Mouse (Mus musculus) liver, embryonic 13.5 days (tissue): Measurements from ENCODE around the gene Gm17268. TPM values are rescaled to one million over a fixed set of nuclear protein-coding genes. Genes with fewer than 3 reads are reported as not detected.

ENCODE experiments used
- ATAC-seq: fragments of 200-750 bp; cut with Nextera tagmentation; 2 replicates; pipeline ENCODE4 v1.8.0; 2017; ENCODE audit warnings: low read depth, mild to moderate bottlenecking, moderate number of reproducible peaks, moderate library complexity
- DNase-seq: peaks from one replicate; pipeline ENCODE4 v3.0.0; 2022
- H3K27ac ChIP-seq: fragments of 300-500 bp; sonication (generic); 2 replicates; pipeline ENCODE4 v1.5.1; 2015; ENCODE audit warnings: moderate library complexity, mild to moderate bottlenecking, inconsistent platforms
- H3K27me3 ChIP-seq: fragments of 300-500 bp; sonication (generic); 2 replicates; pipeline ENCODE4 v1.6.1; 2015; ENCODE audit warnings: mild to moderate bottlenecking, inconsistent platforms
- H3K36me3 ChIP-seq: fragments of 300-500 bp; sonication (generic); 2 replicates; pipeline ENCODE4 v1.6.1; 2015; ENCODE audit warnings: mild to moderate bottlenecking, inconsistent platforms
- H3K4me1 ChIP-seq: fragments of 300-500 bp; sonication (generic); replicated peaks from 2 replicates; pipeline ENCODE4 v1.6.1; 2015; ENCODE audit warnings: inconsistent platforms
- H3K4me2 ChIP-seq: fragments of 300-500 bp; sonication (generic); 2 replicates; pipeline ENCODE4 v1.6.1; 2015; ENCODE audit warnings: inconsistent platforms, mild to moderate bottlenecking, moderate library complexity
- H3K4me3 ChIP-seq: fragments of 300-500 bp; sonication (generic); replicated peaks from 2 replicates; pipeline ENCODE4 v1.5.1; 2015; ENCODE audit warnings: mild to moderate bottlenecking, inconsistent platforms
- H3K9ac ChIP-seq: fragments of 300-500 bp; sonication (generic); 2 replicates; pipeline ENCODE4 v1.6.1; 2015; ENCODE audit warnings: mild to moderate bottlenecking, inconsistent platforms
- H3K9me3 ChIP-seq: fragments of 300-500 bp; sonication (generic); replicated peaks from 2 replicates; pipeline ENCODE4 v1.6.1; 2016; ENCODE audit warnings: inconsistent platforms
- WGBS: fragments of 180-500 bp; shearing (Covaris S2); methylation state at CpG from one replicate; pipeline ENCODE4 v1.1.7; 2015; ENCODE audit not compliant: insufficient replicate concordance; 5-methylcytosine and 5-hydroxymethylcytosine counted together
- polyA plus RNA-seq: library from polyadenylated mRNA; unstranded; fragments of >200 nt; fragmentation: Nextera tagmentation; extraction: Ambion mirVana; gene quantifications from 2 replicates; pipeline ENCODE4 v1.2.1, GENCODE M21; 2015

Gm17268 gene
- polyA plus RNA-seq, 1 experiment from 2014 or later, result not detected

- DNase-seq, result no peak
- H3K27me3 ChIP-seq, result no peaks in the 10 kb centered on the region
- 38% methylated on average over 4 of the region's 4 CpGs for WGBS
- H3K9me3 ChIP-seq, result no peaks in the 10 kb centered on the region
- ATAC-seq, result no peak
- H3K27ac ChIP-seq, result no peak overlapping the region
- H3K4me2 ChIP-seq, result no peak overlapping the region
- no peaks in the 10 kb centered on the region for H3K36me3 ChIP-seq
- no peak overlapping the region for H3K9ac ChIP-seq
- no peaks in the 10 kb centered on the region for H3K4me1 ChIP-seq
- H3K4me3 ChIP-seq, result no peak overlapping the region
These were observed 14.6 kb downstream of the Gm17268 start for GRCm38 (mm10) chr11:82023769-82024168.

- no peak for ATAC-seq
- Histone ChIP-seq H3K27ac (no peak overlapping the region), H3K4me1 (no peaks in the 10 kb centered on the region), H3K4me3 (no peak overlapping the region), H3K4me2 (no peak overlapping the region), H3K9ac (no peak overlapping the region), H3K36me3 (no peaks in the 10 kb centered on the region), H3K27me3 (no peaks in the 10 kb centered on the region), H3K9me3 (no peaks in the 10 kb centered on the region)
- no peak for DNase-seq
- 62% methylated on average over 6 of the region's 6 CpGs for WGBS
These were observed 15.8 kb downstream of the Gm17268 start for GRCm38 (mm10) chr11:82022504-82023056.

- Histone ChIP-seq H3K36me3 (no peaks in the 10 kb centered on the region), H3K27me3 (no peaks in the 10 kb centered on the region), H3K9me3 (no peaks in the 10 kb centered on the region), H3K9ac (no peak overlapping the region), H3K4me2 (no peak overlapping the region), H3K4me1 (no peaks in the 10 kb centered on the region), H3K4me3 (no peak overlapping the region), H3K27ac (no peak overlapping the region)
- ATAC-seq (no peak), DNase-seq (no peak)
- 17% methylated on average over 3 of the region's 3 CpGs for WGBS
These were observed 17.0 kb downstream of the Gm17268 start for GRCm38 (mm10) chr11:82021406-82021805.

- H3K9me3 ChIP-seq, result no peaks in the 10 kb centered on the region
- H3K4me2 ChIP-seq, result no peak overlapping the region
- DNase-seq, result no peak
- no peaks in the 10 kb centered on the region for H3K27me3 ChIP-seq
- H3K36me3 ChIP-seq, result no peaks in the 10 kb centered on the region
- ATAC-seq, result no peak
- no peak overlapping the region for H3K9ac ChIP-seq
- no peaks in the 10 kb centered on the region for H3K4me1 ChIP-seq
- H3K4me3 ChIP-seq, result no peak overlapping the region
- H3K27ac ChIP-seq, result no peak overlapping the region
These were observed 18.6 kb downstream of the Gm17268 start for GRCm38 (mm10) chr11:82019793-82020192.

- no peaks in the 10 kb centered on the region for H3K36me3 ChIP-seq
- ATAC-seq, result no peak
- no peaks in the 10 kb centered on the region for H3K4me1 ChIP-seq
- no peak overlapping the region for H3K27ac ChIP-seq
- H3K9ac ChIP-seq, result no peak overlapping the region
- no peaks in the 10 kb centered on the region for H3K9me3 ChIP-seq
- no peak overlapping the region for H3K4me3 ChIP-seq
- DNase-seq, result no peak
- H3K4me2 ChIP-seq, result no peak overlapping the region
- no peaks in the 10 kb centered on the region for H3K27me3 ChIP-seq
- 41% methylated on average over 2 of the region's 2 CpGs for WGBS
These were observed 19.0 kb downstream of the Gm17268 start for GRCm38 (mm10) chr11:82019389-82019788.

GRCm38 (mm10) chr11:82016181-82016780 lies 22.1 kb downstream of the Gm17268 start:
- ATAC-seq (no peak), DNase-seq (no peak)
- no peak overlapping the region for H3K4me3 ChIP-seq
- H3K27ac ChIP-seq, result no peak overlapping the region
- 35% methylated on average over 3 of the region's 3 CpGs for WGBS
- H3K9ac ChIP-seq, result no peak overlapping the region
- no peak overlapping the region for H3K4me2 ChIP-seq
- no peaks in the 10 kb centered on the region for H3K9me3 ChIP-seq
- H3K4me1 ChIP-seq, result no peaks in the 10 kb centered on the region
- no peaks in the 10 kb centered on the region for H3K27me3 ChIP-seq
- H3K36me3 ChIP-seq, result no peaks in the 10 kb centered on the region

- DNase-seq (no peak), ATAC-seq (no peak)
- no peaks in the 10 kb centered on the region for H3K9me3 ChIP-seq
- 43% methylated on average over 2 of the region's 2 CpGs for WGBS
- no peak overlapping the region for H3K27ac ChIP-seq
- H3K4me2 ChIP-seq, result no peak overlapping the region
- no peaks in the 10 kb centered on the region for H3K4me1 ChIP-seq
- no peak overlapping the region for H3K9ac ChIP-seq
- H3K27me3 ChIP-seq, result no peaks in the 10 kb centered on the region
- no peaks in the 10 kb centered on the region for H3K36me3 ChIP-seq
- no peak overlapping the region for H3K4me3 ChIP-seq
These were observed 23.3 kb downstream of the Gm17268 start for GRCm38 (mm10) chr11:82015066-82015465.

GRCm38 (mm10) chr11:82013756-82014155 lies 24.6 kb downstream of the Gm17268 start:
- no peak for DNase-seq
- no peak overlapping the region for H3K27ac ChIP-seq
- no peak overlapping the region for H3K9ac ChIP-seq
- H3K9me3 ChIP-seq, result no peaks in the 10 kb centered on the region
- H3K36me3 ChIP-seq, result no peaks in the 10 kb centered on the region
- no peak overlapping the region for H3K4me3 ChIP-seq
- no peaks in the 10 kb centered on the region for H3K4me1 ChIP-seq
- WGBS, result 35% methylated on average over 1 of the region's 1 CpGs
- no peak for ATAC-seq
- H3K27me3 ChIP-seq, result no peaks in the 10 kb centered on the region
- no peak overlapping the region for H3K4me2 ChIP-seq

- H3K4me1 ChIP-seq, result peaks cover 5% of the 10 kb centered on the region; the same call in 1 of the 2 replicates
- ATAC-seq (no peak), DNase-seq (no peak)
- no peak overlapping the region for H3K4me3 ChIP-seq
- no peak overlapping the region for H3K27ac ChIP-seq
- no peak overlapping the region for H3K9ac ChIP-seq
- no peaks in the 10 kb centered on the region for H3K27me3 ChIP-seq
- 52% methylated on average over 8 of the region's 8 CpGs for WGBS
- H3K4me2 ChIP-seq, result no peak overlapping the region
- H3K36me3 ChIP-seq, result no peaks in the 10 kb centered on the region
- H3K9me3 ChIP-seq, result no peaks in the 10 kb centered on the region
These were observed 26.8 kb downstream of the Gm17268 start for GRCm38 (mm10) chr11:82011411-82012193.

- DNase-seq (no peak), ATAC-seq (no peak)
- no peak overlapping the region for H3K9ac ChIP-seq
- H3K36me3 ChIP-seq, result no peaks in the 10 kb centered on the region
- H3K4me1 ChIP-seq, result peaks cover 5% of the 10 kb centered on the region; the same call in 1 of the 2 replicates
- H3K27ac ChIP-seq, result no peak overlapping the region
- no peaks in the 10 kb centered on the region for H3K27me3 ChIP-seq
- WGBS, result 59% methylated on average over 3 of the region's 3 CpGs
- H3K4me2 ChIP-seq, result no peak overlapping the region
- no peaks in the 10 kb centered on the region for H3K9me3 ChIP-seq
- no peak overlapping the region for H3K4me3 ChIP-seq
These were observed 28.2 kb downstream of the Gm17268 start for GRCm38 (mm10) chr11:82010115-82010514.

- 15% methylated on average over 12 of the region's 12 CpGs for WGBS
- Histone ChIP-seq H3K27ac (no peak overlapping the region), H3K4me2 (0 out of 2 replicates have a peak overlapping the region, but pooled peaks have one; percentile 6), H3K9me3 (no peaks in the 10 kb centered on the region), H3K4me1 (peaks cover 5% of the 10 kb centered on the region; the same call in 1 of the 2 replicates), H3K4me3 (no peak overlapping the region), H3K27me3 (no peaks in the 10 kb centered on the region), H3K36me3 (no peaks in the 10 kb centered on the region), H3K9ac (no peak overlapping the region)
- DNase-seq, result no peak
- 0 out of 2 replicates have a peak, but pooled peaks have one; percentile 20 for ATAC-seq
These were observed 31.5 kb downstream of the Gm17268 start for GRCm38 (mm10) chr11:82006796-82007423.
